Mouse (Mus musculus): ENCODE data around the gene Fam155a. TPM values are rescaled to one million over a fixed set of nuclear protein-coding genes. Genes with fewer than 3 reads are reported as not detected.

Fam155a gene
- polyA plus RNA-seq, 1 experiment, result not detected

DNA sequence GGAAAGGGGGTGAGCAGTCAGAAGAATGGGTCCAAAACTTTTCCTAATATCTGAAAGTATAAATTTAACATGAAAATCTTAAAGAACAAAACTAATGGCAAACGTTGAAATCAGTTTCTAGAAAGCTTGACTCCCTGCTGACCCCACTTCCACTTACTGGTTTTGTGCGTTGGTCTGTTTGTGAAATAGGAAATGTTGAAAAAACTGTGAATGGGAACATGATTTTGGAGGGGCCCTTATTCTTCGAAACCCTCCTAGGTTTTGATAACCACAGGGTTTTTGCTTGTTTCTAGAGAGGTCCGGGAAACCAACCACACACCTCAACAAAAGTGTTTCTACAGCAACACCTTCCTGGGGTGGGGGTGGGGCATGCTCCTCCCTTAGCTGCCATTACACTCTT is 368.6 kb downstream of the Fam155a start:
- no peak for TF ChIP-seq GATA1 (IDR thresholded peaks at IDR 0.05; ENCODE audit: low read length)

GRCm38 (mm10) chr8:9398606-9399263 is 372.2 kb downstream of the Fam155a start:
- TF ChIP-seq GATA1 (IDR thresholded peaks at IDR 0.05; ENCODE audit: low read length), result no peak

GRCm38 (mm10) chr8:9398040-9398439 is 372.9 kb downstream of the Fam155a start:
- TF ChIP-seq GATA1 (IDR thresholded peaks at IDR 0.05; ENCODE audit: low read length), result no peak

GRCm38 (mm10) chr8:9394670-9395069 is 376.3 kb downstream of the Fam155a start:
- TF ChIP-seq GATA1 (IDR thresholded peaks at IDR 0.05; ENCODE audit: low read length), result no peak

GRCm38 (mm10) chr8:9393246-9393645 is 377.7 kb downstream of the Fam155a start:
- TF ChIP-seq GATA1 (IDR thresholded peaks at IDR 0.05; ENCODE audit: low read length), result no peak

GRCm38 (mm10) chr8:9369201-9369600 is 401.8 kb downstream of the Fam155a start:
- no peak for TF ChIP-seq GATA1 (IDR thresholded peaks at IDR 0.05; ENCODE audit: low read length)

DNA sequence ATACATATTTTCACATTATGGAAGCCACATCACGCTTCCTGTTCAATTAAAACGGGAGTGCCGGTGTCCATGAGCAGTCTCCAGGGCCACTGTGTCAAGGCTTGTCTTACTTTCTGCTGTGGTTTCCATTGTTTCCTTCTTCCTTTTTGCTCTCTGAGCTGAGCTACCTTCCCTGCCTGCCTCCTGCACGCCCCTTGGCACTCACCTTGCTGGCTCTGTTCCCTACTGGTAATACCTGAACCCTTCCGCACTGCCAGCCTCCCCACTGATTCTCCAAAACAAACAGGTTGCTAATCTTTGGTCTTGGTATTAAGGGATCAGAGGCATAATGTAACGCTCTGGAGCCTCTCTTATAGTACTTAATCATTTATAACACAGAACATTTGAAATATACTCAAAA is 403.2 kb downstream of the Fam155a start:
- TF ChIP-seq GATA1 (IDR thresholded peaks at IDR 0.05; ENCODE audit: low read length), result no peak

DNA sequence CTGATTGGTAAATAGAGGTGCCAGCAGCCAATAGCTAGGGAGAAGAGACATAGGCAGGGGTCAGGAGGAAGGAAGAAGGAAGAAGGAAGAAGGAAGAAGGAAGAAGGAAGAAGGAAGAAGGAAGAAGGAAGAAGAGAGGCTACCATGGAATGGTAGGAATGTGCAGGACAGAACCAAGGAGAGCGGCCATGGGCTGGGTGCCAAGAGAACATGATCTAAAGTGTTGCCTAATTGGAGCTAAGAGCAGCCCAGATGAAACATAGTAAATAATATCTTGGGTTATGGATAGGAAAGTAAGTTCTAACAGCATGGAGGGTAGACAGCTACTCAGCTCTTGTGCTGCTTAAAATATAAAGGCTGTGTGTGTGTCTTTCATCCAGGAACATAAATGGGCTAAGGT is 405.6 kb downstream of the Fam155a start:
- no peak for TF ChIP-seq GATA1 (IDR thresholded peaks at IDR 0.05; ENCODE audit: low read length)

GRCm38 (mm10) chr8:9348523-9349135 is 422.3 kb downstream of the Fam155a start:
- TF ChIP-seq GATA1 (IDR thresholded peaks at IDR 0.05; ENCODE audit: low read length), result no peak

GRCm38 (mm10) chr8:9347163-9347562 is 423.8 kb downstream of the Fam155a start:
- no peak for TF ChIP-seq GATA1 (IDR thresholded peaks at IDR 0.05; ENCODE audit: low read length)

DNA sequence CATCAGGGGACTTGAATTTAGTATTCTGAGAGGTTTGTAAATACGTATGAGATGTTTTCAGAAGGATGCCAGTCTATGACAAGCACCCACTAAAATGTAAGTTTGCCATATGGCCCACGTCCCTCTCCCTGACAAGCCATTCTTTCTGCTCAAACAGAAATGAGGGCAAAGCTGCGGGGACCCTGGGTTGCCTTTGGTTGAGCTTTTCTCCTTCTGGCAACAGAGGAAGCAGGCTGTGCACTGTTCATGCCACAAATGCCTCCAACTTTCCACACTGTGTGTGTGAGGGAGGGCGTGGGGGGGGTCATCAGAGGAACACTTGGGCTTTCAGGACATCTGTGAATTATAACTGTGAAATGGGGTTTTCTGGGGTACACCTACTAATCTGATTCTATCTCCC is 426.8 kb downstream of the Fam155a start:
- no peak for TF ChIP-seq GATA1 (IDR thresholded peaks at IDR 0.05; ENCODE audit: low read length)

DNA sequence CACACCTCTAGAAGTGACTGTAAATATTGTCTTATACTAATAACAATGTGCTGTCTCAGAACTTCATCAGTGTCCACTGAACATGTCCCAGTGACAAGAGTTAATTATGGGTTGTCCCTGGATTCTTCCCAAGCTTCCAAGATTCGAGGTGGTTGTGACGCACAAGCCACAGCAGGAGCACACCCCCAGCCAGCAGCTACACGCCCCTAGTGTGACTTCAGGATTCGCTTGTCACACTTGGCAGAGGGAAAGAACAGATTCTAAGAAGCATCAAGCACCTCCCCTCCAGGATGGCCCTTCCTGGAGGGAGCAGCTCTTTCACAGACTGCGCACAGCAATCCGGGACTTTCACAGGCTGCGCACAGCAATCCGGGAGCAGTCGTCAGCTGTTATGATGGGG is 428.0 kb downstream of the Fam155a start:
- TF ChIP-seq GATA1 (IDR thresholded peaks at IDR 0.05; ENCODE audit: low read length), result no peak

- no peak for TF ChIP-seq GATA1 (IDR thresholded peaks at IDR 0.05; ENCODE audit: low read length)
Measured at GRCm38 (mm10) chr8:9342593-9342992, 428.4 kb downstream of the Fam155a start.

DNA sequence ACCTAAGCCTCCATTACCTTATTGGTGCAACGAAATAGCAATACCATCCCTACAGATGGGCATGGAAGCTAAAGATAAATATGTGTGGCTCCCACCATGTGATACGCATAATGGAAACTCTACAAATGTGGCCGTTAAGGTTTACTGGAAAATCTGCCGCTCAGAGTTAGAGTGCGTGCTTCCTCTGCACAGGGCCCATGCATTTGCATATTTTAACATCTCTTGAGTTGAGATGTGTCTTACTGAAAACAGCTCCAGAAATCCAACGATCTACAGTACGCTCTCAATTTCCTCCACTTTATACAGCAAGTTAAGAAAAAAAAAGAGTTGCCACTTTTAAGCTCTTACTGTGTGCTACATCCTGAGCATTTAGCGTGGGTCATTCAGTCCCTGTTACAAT is 433.1 kb downstream of the Fam155a start:
- no peak for TF ChIP-seq GATA1 (IDR thresholded peaks at IDR 0.05; ENCODE audit: low read length)

DNA sequence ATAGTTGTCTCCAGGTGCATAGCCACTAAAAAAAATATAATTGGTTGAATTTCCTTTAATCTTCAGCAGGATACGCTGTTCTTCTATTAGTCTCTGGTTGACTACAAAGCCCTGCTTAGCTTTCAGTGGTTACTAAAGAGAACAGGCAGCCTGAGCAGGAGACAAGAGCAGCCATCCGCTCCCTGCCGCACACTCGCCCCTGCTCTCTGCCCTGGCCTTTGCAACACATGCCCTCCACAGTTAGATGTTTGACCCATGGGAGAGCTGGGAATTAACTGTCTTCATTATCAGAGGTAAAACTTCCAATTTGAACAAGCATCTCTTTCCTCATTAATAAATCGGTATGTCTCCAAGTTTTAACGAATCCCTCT is 435.0 kb downstream of the Fam155a start:
- no peak for TF ChIP-seq GATA1 (IDR thresholded peaks at IDR 0.05; ENCODE audit: low read length)

GRCm38 (mm10) chr8:9335285-9335932 is 435.6 kb downstream of the Fam155a start:
- no peak for TF ChIP-seq GATA1 (IDR thresholded peaks at IDR 0.05; ENCODE audit: low read length)

GRCm38 (mm10) chr8:9332766-9333165 is 438.2 kb downstream of the Fam155a start:
- TF ChIP-seq GATA1 (IDR thresholded peaks at IDR 0.05; ENCODE audit: low read length), result no peak

Data from G1E-ER4 (cell line).